Mouse (Mus musculus) thymus, adult 2 months (tissue): Measurements from ENCODE around the gene Tgfb1i1. TPM values are rescaled to one million over a fixed set of nuclear protein-coding genes. Genes with fewer than 3 reads are reported as not detected.

ENCODE experiments used
- DNase-seq: peaks from one replicate; pipeline ENCODE4 v3.0.0; 2021
- H3K27ac ChIP-seq: fragments of 200-500 bp; 2 replicates; pipeline ENCODE4 v1.5.1; 2012; ENCODE audit warnings: low read length, control low read depth; ENCODE audit not compliant: control insufficient read depth, insufficient read depth
- H3K27me3 ChIP-seq: fragments of 200-500 bp; 2 replicates; pipeline ENCODE4 v1.6.1; 2012; ENCODE audit warnings: mild to moderate bottlenecking, low read length, moderate library complexity, mixed read lengths; ENCODE audit not compliant: control insufficient read depth, insufficient read depth
- H3K36me3 ChIP-seq: fragments of 200-500 bp; 2 replicates; pipeline ENCODE4 v1.6.1; 2012; ENCODE audit warnings: mild to moderate bottlenecking, low read length, moderate library complexity; ENCODE audit not compliant: control insufficient read depth, insufficient read depth
- H3K4me1 ChIP-seq: fragments of 200-500 bp; replicated peaks from 2 replicates; pipeline ENCODE4 v1.6.1; 2012; ENCODE audit warnings: low read length; ENCODE audit not compliant: control insufficient read depth, insufficient read depth
- H3K4me3 ChIP-seq: fragments of 200-500 bp; 2 replicates; pipeline ENCODE4 v1.5.1; 2012; ENCODE audit warnings: mild to moderate bottlenecking, low read length, control low read depth, moderate library complexity; ENCODE audit not compliant: control insufficient read depth, insufficient read depth
- CTCF ChIP-seq: fragments of 200-500 bp; IDR thresholded peaks from 2 replicates; pipeline ENCODE4 v1.5.1; 2012; ENCODE audit warnings: mild to moderate bottlenecking, control low read depth, low read length, moderate library complexity, borderline replicate concordance; ENCODE audit not compliant: control insufficient read depth, poor library complexity, insufficient read depth; ENCODE audit errors: extremely low read depth
- POLR2A ChIP-seq: fragments of 200-500 bp; IDR thresholded peaks from 2 replicates; pipeline ENCODE4 v1.6.1; 2012; ENCODE audit warnings: mild to moderate bottlenecking, low read length, control low read depth, moderate library complexity; ENCODE audit not compliant: control insufficient read depth, poor library complexity, insufficient read depth; ENCODE audit errors: extremely low read depth
- WGBS: fragments of 180-500 bp; shearing (Covaris S2); methylation state at CpG from one replicate; pipeline ENCODE4 v1.1.7; 2018; 5-methylcytosine and 5-hydroxymethylcytosine counted together
- polyA plus RNA-seq: library from polyadenylated mRNA; depleted of rRNA; stranded (reverse); fragments of >200 nt; gene quantifications from 2 replicates; pipeline ENCODE4 v1.2.3, GENCODE M21; 2012

Tgfb1i1 gene
- polyA plus RNA-seq, 1 experiment: 25.4 TPM

- peaks cover 12% of the 10 kb centered on the region for H3K36me3 ChIP-seq
- no peak overlapping the region for H3K4me3 ChIP-seq
- TF ChIP-seq CTCF (no peak), POLR2A (no peak)
- 97% methylated on average over 13 of the region's 13 CpGs for WGBS
- H3K27me3 ChIP-seq: no peaks in the 10 kb centered on the region
- no peak for DNase-seq
- H3K4me1 ChIP-seq: peaks cover 9% of the 10 kb centered on the region
- H3K27ac ChIP-seq: no peak overlapping the region
Observed at GRCm38 (mm10) chr7:128236426-128236825, 10.2 kb upstream of the Tgfb1i1 start.

- TF ChIP-seq POLR2A (no peak), CTCF (peak; percentile 99)
- Histone ChIP-seq H3K27ac (peak within 1 kb of the TSS; percentile 93), H3K27me3 (no peaks in the 10 kb centered on the region), H3K4me3 (peak within 1 kb of the TSS; percentile 88), H3K4me1 (peaks cover 9% of the 10 kb centered on the region), H3K36me3 (peaks cover 15% of the 10 kb centered on the region)
- 23% methylated on average over 37 of the region's 37 CpGs for WGBS
- peak; percentile 81 for DNase-seq
Observed at GRCm38 (mm10) chr7:128236856-128237592, 9.6 kb upstream of the Tgfb1i1 start, which contains the start of gene Armc5. Gene Armc5 (plus strand): TSS chr7:128237342.

- Histone ChIP-seq H3K27me3 (no peaks in the 10 kb centered on the region), H3K4me3 (peak overlapping the region; percentile 88), H3K27ac (peak overlapping the region; percentile 93), H3K36me3 (peaks cover 16% of the 10 kb centered on the region), H3K4me1 (peaks cover 9% of the 10 kb centered on the region)
- no peak for DNase-seq
- under 1% methylated on average over 25 of the region's 25 CpGs for WGBS
- TF ChIP-seq CTCF (no peak), POLR2A (no peak)
Observed at GRCm38 (mm10) chr7:128237593-128237926, 9.1 kb upstream of the Tgfb1i1 start.

- Histone ChIP-seq H3K4me3 (peak within 1 kb of the TSS; percentile 88), H3K27ac (peak within 1 kb of the TSS; percentile 93), H3K27me3 (no peaks in the 10 kb centered on the region), H3K36me3 (peaks cover 22% of the 10 kb centered on the region), H3K4me1 (peaks cover 9% of the 10 kb centered on the region)
- DNase-seq: peak; percentile 100
- TF ChIP-seq CTCF: peak; percentile 56; the same call in 1 of the 2 replicates
- TF ChIP-seq POLR2A: peak; percentile 45
- under 1% methylated on average over 72 of the region's 72 CpGs for WGBS
Observed at GRCm38 (mm10) chr7:128237927-128238778, 8.5 kb upstream of the Tgfb1i1 start, which contains the start of gene 9130023H24Rik. Gene 9130023H24Rik (minus strand): TSS chr7:128238031.

- no peak for TF ChIP-seq POLR2A
- no peak for TF ChIP-seq CTCF
- no peak overlapping the region for H3K4me3 ChIP-seq
- peaks cover 9% of the 10 kb centered on the region for H3K4me1 ChIP-seq
- no peaks in the 10 kb centered on the region for H3K27me3 ChIP-seq
- 28% methylated on average over 4 of the region's 4 CpGs for WGBS
- no peak overlapping the region for H3K27ac ChIP-seq
- H3K36me3 ChIP-seq: peaks cover 24% of the 10 kb centered on the region
- peak; percentile 43 for DNase-seq
Observed at GRCm38 (mm10) chr7:128238991-128239390, 7.6 kb upstream of the Tgfb1i1 start.

- DNase-seq: no peak
- Histone ChIP-seq H3K27ac (no peak overlapping the region), H3K4me3 (no peak overlapping the region), H3K4me1 (peaks cover 9% of the 10 kb centered on the region), H3K36me3 (peaks cover 36% of the 10 kb centered on the region), H3K27me3 (no peaks in the 10 kb centered on the region)
- WGBS: 96% methylated on average over 27 of the region's 27 CpGs
- TF ChIP-seq CTCF: no peak
Observed at GRCm38 (mm10) chr7:128240131-128240784, 6.4 kb upstream of the Tgfb1i1 start.

- Histone ChIP-seq H3K4me1 (peaks cover 3% of the 10 kb centered on the region), H3K4me3 (no peak overlapping the region), H3K27ac (no peak overlapping the region), H3K36me3 (peaks cover 36% of the 10 kb centered on the region), H3K27me3 (no peaks in the 10 kb centered on the region)
- no peak for TF ChIP-seq CTCF
- TF ChIP-seq POLR2A: no peak
- DNase-seq: no peak
- 98% methylated on average over 16 of the region's 16 CpGs for WGBS
Observed at GRCm38 (mm10) chr7:128242331-128242730, 4.3 kb upstream of the Tgfb1i1 start.
